Mouse (Mus musculus) hindbrain, postnatal 0 days (tissue): ENCODE measurements around the gene Gm3755. TPM values are rescaled to one million over a fixed set of nuclear protein-coding genes. Genes with fewer than 3 reads are reported as not detected.
"Not testable (repeated sequence)": the region's sequence is repeated elsewhere in the genome, so short reads cannot be mapped to it uniquely, and the experiment has no call there.

Source experiments
- ATAC-seq: fragments of 200-750 bp; cut with Nextera tagmentation; 2 replicates; pipeline ENCODE4 v1.8.0; 2017; ENCODE audit warnings: mild to moderate bottlenecking, moderate TSS enrichment, moderate library complexity
- DNase-seq: peaks from one replicate; pipeline ENCODE4 v3.0.0-alpha.2; 2015; ENCODE audit warnings: low spot score
- H3K27ac ChIP-seq: fragments of 300-500 bp; sonication (generic); 2 replicates; pipeline ENCODE4 v1.5.1; 2014; ENCODE audit warnings: mild to moderate bottlenecking
- H3K27me3 ChIP-seq: fragments of 300-500 bp; sonication (generic); 2 replicates; pipeline ENCODE4 v1.6.1; 2014; ENCODE audit warnings: low read length, mixed read lengths; ENCODE audit not compliant: insufficient read depth
- H3K36me3 ChIP-seq: fragments of 300-500 bp; sonication (generic); 2 replicates; pipeline ENCODE4 v1.6.1; 2014; ENCODE audit warnings: low read length, mixed read lengths; ENCODE audit not compliant: insufficient read depth
- H3K4me1 ChIP-seq: fragments of 300-500 bp; sonication (generic); 2 replicates; pipeline ENCODE4 v1.6.1; 2014; ENCODE audit warnings: antibody characterized with exemption, low read length, mixed read lengths; ENCODE audit not compliant: insufficient read depth
- H3K4me2 ChIP-seq: fragments of 300-500 bp; sonication (generic); 2 replicates; pipeline ENCODE4 v1.6.1; 2014; ENCODE audit warnings: low read depth, mild to moderate bottlenecking, low read length, moderate library complexity, mixed read lengths
- H3K4me3 ChIP-seq: fragments of 300-500 bp; sonication (generic); 2 replicates; pipeline ENCODE4 v1.5.1; 2014; ENCODE audit warnings: low read length
- H3K9ac ChIP-seq: fragments of 300-500 bp; sonication (generic); replicated peaks from 2 replicates; pipeline ENCODE4 v1.6.1; 2014; ENCODE audit warnings: mild to moderate bottlenecking, low read length, moderate library complexity, mixed read lengths
- H3K9me3 ChIP-seq: fragments of 300-500 bp; sonication (generic); 2 replicates; pipeline ENCODE4 v1.6.1; 2016; ENCODE audit warnings: low read length, mixed read lengths
- CTCF ChIP-seq: IDR thresholded peaks from 2 replicates; pipeline ENCODE4 v1.5.1; 2016; ENCODE audit warnings: antibody characterized with exemption, control low read depth, low read depth
- WGBS: fragments of 180-500 bp; shearing (Covaris S2); extraction: QIAGEN DNeasy Blood & Tissue Kit; methylation state at CpG from one replicate; pipeline ENCODE4 v1.1.7; 2014; 5-methylcytosine and 5-hydroxymethylcytosine counted together
- polyA plus RNA-seq: library from polyadenylated mRNA; unstranded; fragments of >200 nt; fragmentation: Nextera tagmentation; extraction: Ambion mirVana; gene quantifications from 2 replicates; pipeline ENCODE4 v1.2.1, GENCODE M21; 2015
- total RNA-seq: library from RNA; depleted of rRNA; stranded (reverse); fragments of >200 nt; gene quantifications from 2 replicates; pipeline ENCODE4 v1.2.3, GENCODE M21; 2014; rRNA removed

Gm3755 gene
- not detected in 2 replicates for total RNA-seq
- polyA plus RNA-seq: not detected in 2 replicates

GRCm38 (mm10) chr14:7450817-7451216 is at the start of gene Gm3755:
Gene Gm3755 (minus strand): TSS chr14:7450917.
- H3K27ac ChIP-seq, H3K9me3 ChIP-seq: not testable (repeated sequence)
- WGBS: no CpG with 5 or more reads among the region's 2 CpGs

GRCm38 (mm10) chr14:7488731-7489130 is 38.0 kb upstream of the Gm3755 start:
- H3K4me3 ChIP-seq: peak overlapping the region; percentile 31
- not testable (repeated sequence) for H3K9me3 ChIP-seq, H3K27me3 ChIP-seq, H3K4me1 ChIP-seq, ATAC-seq, H3K36me3 ChIP-seq, H3K9ac ChIP-seq, H3K27ac ChIP-seq
- H3K4me2 ChIP-seq: peak overlapping the region; percentile 40; the same call in 1 of the 2 replicates
- peak; percentile 27; the same call in 1 of the 2 replicates for TF ChIP-seq CTCF
- WGBS: under 1% methylated on average over 12 of the region's 18 CpGs
- DNase-seq: peak; percentile 1

More at GRCm38 (mm10) chr14:7450817-7451216, at the start of gene Gm3755:
- not testable (repeated sequence) for H3K4me1 ChIP-seq, H3K4me3 ChIP-seq, H3K4me2 ChIP-seq, H3K27me3 ChIP-seq, H3K36me3 ChIP-seq, DNase-seq, H3K9ac ChIP-seq, ATAC-seq

- not testable (repeated sequence) for H3K4me2 ChIP-seq, ATAC-seq, H3K9me3 ChIP-seq, H3K27ac ChIP-seq, H3K27me3 ChIP-seq, H3K4me3 ChIP-seq, H3K36me3 ChIP-seq, H3K9ac ChIP-seq, DNase-seq, H3K4me1 ChIP-seq
- 71% methylated on average over 1 of the region's 3 CpGs for WGBS
Observed at GRCm38 (mm10) chr14:7483662-7484061, 32.9 kb upstream of the Gm3755 start, which contains the start of gene Gm3752. Gene Gm3752 (minus strand): TSS chr14:7483762.

GRCm38 (mm10) chr14:7422496-7422895 is 28.2 kb downstream of the Gm3755 start:
- H3K4me3 ChIP-seq, H3K9ac ChIP-seq, H3K27ac ChIP-seq, H3K36me3 ChIP-seq, DNase-seq, H3K4me2 ChIP-seq, H3K9me3 ChIP-seq, H3K27me3 ChIP-seq, H3K4me1 ChIP-seq, ATAC-seq: not testable (repeated sequence)
- WGBS: 84% methylated on average over 2 of the region's 2 CpGs

Other genes with a start within 250 kb of the Gm3755 start
- gene Gm3727, start 186.2 kb downstream of the Gm3755 start, total RNA-seq: not detected in 2 replicates
- gene Gm3727, start 186.2 kb downstream of the Gm3755 start, polyA plus RNA-seq: not detected in 2 replicates
- gene Gm3739, start 135.9 kb downstream of the Gm3755 start, total RNA-seq: 5.6 and 6.0 TPM in 2 replicates
- 7.4 and 8.4 TPM in 2 replicates for gene Gm3739, start 135.9 kb downstream of the Gm3755 start, polyA plus RNA-seq
- not detected in 2 replicates for gene Gm5797, start 118.5 kb downstream of the Gm3755 start, total RNA-seq
- gene Gm5797, start 118.5 kb downstream of the Gm3755 start, polyA plus RNA-seq: not detected in 2 replicates
- not detected in 2 replicates for gene Gm8374, start 85.8 kb downstream of the Gm3755 start, total RNA-seq
- gene Gm8374, start 85.8 kb downstream of the Gm3755 start, polyA plus RNA-seq: not detected in 2 replicates
- 8.2 TPM in 2 replicates for gene Gm3752, start 32.8 kb upstream of the Gm3755 start, total RNA-seq
- gene Gm3752, start 32.8 kb upstream of the Gm3755 start, polyA plus RNA-seq: 12.4 and 17.0 TPM in 2 replicates
- 2.8 and 3.3 TPM in 2 replicates for gene Gm3558, start 117.6 kb upstream of the Gm3755 start, total RNA-seq
- gene Gm3558, start 117.6 kb upstream of the Gm3755 start, polyA plus RNA-seq: 6.2 and 6.4 TPM in 2 replicates
- gene Gm10338, start 144.7 kb upstream of the Gm3755 start, total RNA-seq: not detected in 2 replicates
- gene Gm10338, start 144.7 kb upstream of the Gm3755 start, polyA plus RNA-seq: not detected in 2 replicates
- not detected in 2 replicates for gene Gm10128, start 193.1 kb upstream of the Gm3755 start, total RNA-seq
- not detected in 2 replicates for gene Gm10128, start 193.1 kb upstream of the Gm3755 start, polyA plus RNA-seq